Comparison of ENCODE assay signal across 14 mouse cellular contexts in the genomic region with DNA sequence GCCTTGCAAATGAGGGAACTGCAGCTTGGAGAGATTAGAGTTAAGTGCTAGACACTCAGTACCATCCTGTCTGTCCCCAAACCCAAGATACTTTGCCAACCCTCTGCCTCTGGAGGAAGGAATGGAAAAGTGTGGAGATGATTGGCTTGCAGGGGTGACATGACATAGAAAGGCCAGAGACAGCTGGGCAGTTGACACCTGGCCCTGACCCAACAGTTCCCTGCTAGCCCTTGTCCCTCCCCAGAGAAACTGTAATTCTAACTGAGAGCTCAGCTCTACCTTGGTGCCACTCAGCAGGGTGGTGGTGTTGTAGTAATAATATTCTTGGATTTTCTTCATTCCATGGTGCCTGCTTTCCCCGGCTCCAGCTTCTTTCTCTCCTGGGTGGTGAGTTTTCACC. TPM values are rescaled to one million over a fixed set of nuclear protein-coding genes. Genes with fewer than 3 reads are reported as not detected.
A peak's percentile ranks its signal among the peaks of the same experiment; 100 is the strongest.
DNase-seq lines count a peak whose midpoint lies in the region; ATAC-seq and TF ChIP-seq lines count a peak whose summit lies in the region.
"Had no signal": no experiment of that assay in that cellular context is flagged by ENCODE, and none has a peak within 500 bp of the region (broad histone marks: within the 10 kb centered on the region; RNA-seq: fewer than 3 reads in every experiment).

No protein-coding gene starts in this region.

- H3K4me1 ChIP-seq in forebrain, postnatal 0 days (ENCODE audit: insufficient read depth) = peaks cover 17% of the 10 kb centered on the region
- peaks cover 24% of the 10 kb centered on the region for H3K4me1 ChIP-seq in hindbrain, embryonic 16.5 days (ENCODE audit: control insufficient read depth, insufficient read depth, low read depth, low read length)

- H3ac ChIP-seq in myocyte (ENCODE audit: control insufficient read depth, insufficient read length) = no peak overlapping the region

- no peak overlapping the region for H3K4me2 ChIP-seq in forebrain, postnatal 0 days (ENCODE audit: low read depth)
- no peak overlapping the region for H3K4me2 ChIP-seq in hindbrain, embryonic 16.5 days (ENCODE audit: low read length)
- H3K4me2 ChIP-seq in myocyte (ENCODE audit: low read depth) = no peak overlapping the region
- H3K4me2 ChIP-seq: liver, embryonic 11.5 days had no signal

- H3K36me3 ChIP-seq in forebrain, postnatal 0 days (ENCODE audit: insufficient read depth) = no peaks in the 10 kb centered on the region
- H3K36me3 ChIP-seq in hindbrain, embryonic 16.5 days (ENCODE audit: control insufficient read depth, insufficient read depth, low read length) = no peaks in the 10 kb centered on the region
- no peaks in the 10 kb centered on the region for H3K36me3 ChIP-seq in myocyte (ENCODE audit: control insufficient read depth, insufficient read depth)

- no peak for TF ChIP-seq CTCF in forebrain, postnatal 0 days (IDR thresholded peaks at IDR 0.05; ENCODE audit: low read depth)

- WGBS in forebrain, postnatal 0 days = 27% methylated on average over 1 of the region's 1 CpGs
- WGBS in hindbrain, embryonic 16.5 days = 63% methylated on average over 1 of the region's 1 CpGs

- H3K79me2 ChIP-seq in myocyte (ENCODE audit: control insufficient read depth, insufficient read depth) = no peaks in the 10 kb centered on the region

- no peak for ATAC-seq in forebrain, postnatal 0 days
- no peak for ATAC-seq in hindbrain, embryonic 16.5 days
- ATAC-seq in megakaryocyte-erythroid progenitor cell, adult 5-6 weeks (replicated peaks; ENCODE audit: low FRiP score, low TSS enrichment, poor library complexity, severe bottlenecking) = no peak
- ATAC-seq: lung, postnatal 0 days had no signal

- TF ChIP-seq POLR2A in myocyte (IDR thresholded peaks at IDR 0.05; ENCODE audit: insufficient read length, low read depth) = no peak

- intact Hi-C loops in gastrocnemius, postnatal 36 days (cut with DNase I) = no loop called here

- H3K9me3 ChIP-seq in forebrain, postnatal 0 days (ENCODE audit: low read length) = no peaks in the 10 kb centered on the region
- no peaks in the 10 kb centered on the region for H3K9me3 ChIP-seq in hindbrain, embryonic 16.5 days (ENCODE audit: control insufficient read depth, low read length)

- peak overlapping the region; percentile 67 for H3K27ac ChIP-seq in forebrain, postnatal 0 days (ENCODE audit: low read depth, low read length)
- H3K27ac ChIP-seq in hindbrain, embryonic 16.5 days (ENCODE audit: low read depth, low read length) = peak overlapping the region; percentile 54

- H3K9ac ChIP-seq in forebrain, postnatal 0 days = no peak overlapping the region
- no peak overlapping the region for H3K9ac ChIP-seq in hindbrain, embryonic 16.5 days (ENCODE audit: low read depth, low read length)

- H3K27me3 ChIP-seq in forebrain, postnatal 0 days (ENCODE audit: insufficient read depth, low read length) = no peaks in the 10 kb centered on the region
- no peaks in the 10 kb centered on the region for H3K27me3 ChIP-seq in hindbrain, embryonic 16.5 days (replicated peaks; ENCODE audit: control insufficient read depth, insufficient read depth, low read length)
- peaks cover 37% of the 10 kb centered on the region for H3K27me3 ChIP-seq in myocyte (ENCODE audit: control insufficient read depth, insufficient read depth, insufficient read length)

- no peak overlapping the region for H3K4me3 ChIP-seq in forebrain, postnatal 0 days (ENCODE audit: low read depth, low read length)
- no peak overlapping the region for H3K4me3 ChIP-seq in hindbrain, embryonic 16.5 days (ENCODE audit: low read length)
- H3K4me3 ChIP-seq in myocyte = no peak overlapping the region

- peak; percentile 59 for DNase-seq in gastrocnemius, adult 18-20 months (ENCODE audit: low spot score)
- no peak for DNase-seq in gastrocnemius, postnatal 36 days
- DNase-seq in forebrain, postnatal 0 days = no peak
- no peak for DNase-seq in adrenal gland, postnatal 25 days
- DNase-seq in layer of hippocampus, adult 18-20 months (ENCODE audit: low spot score in 2 of 2) = no peak
- DNase-seq: cerebellum, adult 8-10 months; kidney, postnatal 10 days; right cerebral cortex, postnatal 14 days had no signal

TF ChIP-seq in myocyte, 11 proteins besides CTCF, POLR2A, EP300 and RAD21:
- peak; percentile 13 to 73 (median 26) for TF ChIP-seq MYOD1 (IDR thresholded peaks at IDR 0.05; ENCODE audit: control insufficient read depth in 1 of 3, insufficient read length in 2 of 3, low read depth in 2 of 3)
- no peak for TF ChIP-seq POLR2AphosphoS2 (IDR thresholded peaks at IDR 0.05; ENCODE audit: insufficient read length, low read depth)

RNA-seq across cellular contexts. Expression of gene Aipl1, which starts 25.4 kb away (rescaled TPM):
- total RNA-seq in gastrocnemius, adult 18-20 months (2021) = not detected
- total RNA-seq in gastrocnemius, postnatal 36 days (2021) = not detected
- 0.19 and 0.31 TPM in 2 replicates for total RNA-seq in forebrain, postnatal 0 days (2014; rRNA removed)
- 0.23 and 0.33 TPM in 2 replicates for polyA plus RNA-seq in forebrain, postnatal 0 days (2015; fragmentation: Nextera tagmentation; extraction: Ambion mirVana)
- 0.27 and 0.41 TPM in 2 replicates for polyA plus RNA-seq in hindbrain, embryonic 16.5 days (2015; fragmentation: Nextera tagmentation; extraction: Ambion mirVana)
- 0.38 TPM for polyA plus RNA-seq in myocyte (2012; fragmentation: generic; extraction: Trizol)
- not detected in 2 replicates for total RNA-seq in megakaryocyte-erythroid progenitor cell, adult 5-6 weeks (2014; fragmentation: Nextera tagmentation)
- 0.08 and 0.61 TPM in 2 replicates for total RNA-seq in megakaryocyte-erythroid progenitor cell, adult 5-6 weeks (2017)
- total RNA-seq in adrenal gland, postnatal 25 days (2021) = 0.18 TPM in 1 of 2 replicates, not detected in the other
- total RNA-seq in layer of hippocampus, adult 18-20 months (2021) = not detected
- total RNA-seq: left cerebral cortex, postnatal 36 days had no signal

RNA-seq across cellular contexts. Expression of gene Pimreg, which starts 29.9 kb away (rescaled TPM):
- not detected for total RNA-seq in gastrocnemius, adult 18-20 months (2021)
- under 1 TPM; 0.62 to 0.71 TPM for total RNA-seq in gastrocnemius, postnatal 36 days (2021)
- 13.2 and 14.9 TPM in 2 replicates for total RNA-seq in forebrain, postnatal 0 days (2014; rRNA removed)
- polyA plus RNA-seq in forebrain, postnatal 0 days (2015; fragmentation: Nextera tagmentation; extraction: Ambion mirVana) = 20.6 and 22.0 TPM in 2 replicates
- polyA plus RNA-seq in hindbrain, embryonic 16.5 days (2015; fragmentation: Nextera tagmentation; extraction: Ambion mirVana) = 33.5 and 38.5 TPM in 2 replicates
- polyA plus RNA-seq in myocyte (2012; fragmentation: generic; extraction: Trizol) = 77.9 TPM
- 2.3 and 7.1 TPM in 2 replicates for total RNA-seq in megakaryocyte-erythroid progenitor cell, adult 5-6 weeks (2014; fragmentation: Nextera tagmentation)
- 3.1 and 3.6 TPM in 2 replicates for total RNA-seq in megakaryocyte-erythroid progenitor cell, adult 5-6 weeks (2017)
- total RNA-seq in adrenal gland, postnatal 25 days (2021) = 8.4 and 13.2 TPM in 2 replicates
- total RNA-seq in layer of hippocampus, adult 18-20 months (2021) = not detected
